Mouse (Mus musculus) bone marrow, adult 2 months (tissue): Measurements from ENCODE around the gene Fam160a1.

ENCODE experiments used
- CTCF ChIP-seq: fragments of 200-500 bp; IDR thresholded peaks from 2 replicates; pipeline ENCODE4 v1.5.1; 2011; ENCODE audit warnings: low read length, control low read depth; ENCODE audit not compliant: control insufficient read depth, insufficient read depth
- POLR2A ChIP-seq: fragments of 200-500 bp; IDR thresholded peaks from 2 replicates; pipeline ENCODE4 v1.6.1; 2011; ENCODE audit warnings: low read depth, mild to moderate bottlenecking, control low read depth, low read length, borderline replicate concordance; ENCODE audit not compliant: control insufficient read depth

DNA sequence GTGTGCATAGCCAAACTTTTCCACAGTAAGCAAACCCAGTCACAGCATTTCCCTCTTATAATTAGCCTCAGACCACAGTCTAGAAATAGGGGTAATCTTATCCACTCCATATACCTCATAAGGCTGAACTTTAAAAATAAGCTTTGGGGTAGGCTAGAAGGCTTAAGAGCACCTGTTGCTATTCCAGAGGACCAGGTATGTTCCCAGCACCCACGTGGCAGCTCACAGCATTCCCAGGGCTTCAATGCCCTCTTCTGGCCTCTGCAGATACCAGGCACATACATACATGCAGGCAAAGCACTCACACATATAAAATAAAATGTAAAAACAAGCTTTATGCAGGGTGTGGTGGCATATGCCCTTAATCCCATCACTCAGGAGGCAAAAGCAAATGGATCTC, 16.5 kb upstream of the Fam160a1 start:
- TF ChIP-seq CTCF (no peak), POLR2A (no peak)
